Comparison of ENCODE assay signal across 8 mouse cellular contexts in genomic region chr9:122225309-122225708, GRCm38 (mm10).
DNase-seq lines count a peak whose midpoint lies in the region; ATAC-seq and TF ChIP-seq lines count a peak whose summit lies in the region.

No protein-coding gene starts in this region.

- peak; percentile 26 to 38 for DNase-seq in heart, adult 9 months (ENCODE audit: low spot score in 2 of 2)
- no peak for DNase-seq in heart, postnatal 25 days (ENCODE audit: low spot score)
- peak; percentile 58 for DNase-seq in CH12.LX (ENCODE audit: extremely low read depth)
- peak; percentile 68 to 88 for DNase-seq in cerebellum, postnatal 10 days
- DNase-seq in kidney, postnatal 36 days = peak; percentile 24 to 50
- no peak for DNase-seq in ovary, postnatal 10 days (ENCODE audit: low spot score)

- no peak overlapping the region for H3K9ac ChIP-seq in CH12.LX (ENCODE audit: insufficient read depth, low read depth)
- H3K9ac ChIP-seq in heart, embryonic 16.5 days (ENCODE audit: low read length) = no peak overlapping the region

- in situ Hi-C loops in CH12.LX (cut with MboI; ENCODE audit: low pct_ligation_motif_present, low pct_unique_long_range_greater_than_20kb, low sequenced_read_pairs) = no loop called here

- peaks cover 0 to 16% of the 10 kb centered on the region in 2 experiments; a peak in 2 of 4 replicates for H3K4me1 ChIP-seq in CH12.LX (ENCODE audit: control insufficient read depth in 1 of 2, insufficient read depth in 2 of 2)
- no peaks in the 10 kb centered on the region for H3K4me1 ChIP-seq in heart, embryonic 16.5 days (ENCODE audit: control insufficient read depth, insufficient read depth, low read length)
- H3K4me1 ChIP-seq in olfactory bulb, adult 2 months (ENCODE audit: control insufficient read depth, insufficient read depth, low read length) = peaks cover 9% of the 10 kb centered on the region; the same call in 1 of the 2 replicates

- WGBS in heart, embryonic 16.5 days = 52% methylated on average over 7 of the region's 7 CpGs
- WGBS in olfactory bulb, adult 2 months = 57% methylated on average over 7 of the region's 7 CpGs

- no peak overlapping the region for H3K4me3 ChIP-seq in CH12.LX (replicated peaks in 1 of 3; ENCODE audit: low read depth in 2 of 3, low read length in 2 of 3, poor library complexity in 1 of 3)
- H3K4me3 ChIP-seq in heart, embryonic 16.5 days (ENCODE audit: low read length) = no peak overlapping the region
- no peak overlapping the region for H3K4me3 ChIP-seq in olfactory bulb, adult 2 months (ENCODE audit: insufficient read depth, low read depth, low read length)

- intact Hi-C loops in heart, postnatal 25 days (cut with DNase I) = no loop called here

- ATAC-seq in heart, embryonic 16.5 days (replicated peaks; ENCODE audit: extremely low read depth, insufficient read depth, low FRiP score) = 0 out of 2 replicates have a peak, but pooled peaks have one; percentile 10

- no peak for TF ChIP-seq EP300 in CH12.LX (IDR thresholded peaks at IDR 0.05; ENCODE audit: low read length)

- H3K36me3 ChIP-seq in CH12.LX (replicated peaks in 1 of 2; ENCODE audit: control insufficient read depth in 1 of 2, insufficient read depth in 1 of 2, low read length in 1 of 2) = peaks cover 4 to 5% of the 10 kb centered on the region in 2 experiments
- H3K36me3 ChIP-seq in heart, embryonic 16.5 days (ENCODE audit: control insufficient read depth, insufficient read depth) = no peaks in the 10 kb centered on the region

- peak; percentile 70 to 74 for TF ChIP-seq CTCF in CH12.LX (conservative IDR thresholded peaks at IDR 0.05 in 1 of 2, IDR thresholded peaks at IDR 0.05 in 1 of 2; ENCODE audit: low read depth in 2 of 2, low read length in 2 of 2)
- TF ChIP-seq CTCF in olfactory bulb, adult 2 months (IDR thresholded peaks at IDR 0.05; ENCODE audit: insufficient read depth, low read depth, low read length) = peak; percentile 22; the same call in 1 of the 2 replicates

- no peaks in the 10 kb centered on the region for H3K27me3 ChIP-seq in CH12.LX (replicated peaks)
- no peaks in the 10 kb centered on the region for H3K27me3 ChIP-seq in heart, embryonic 16.5 days (ENCODE audit: control insufficient read depth, insufficient read depth, low read length)

- dilution Hi-C loops in CH12.LX (cut with MboI; ENCODE audit: extremely low pct_ligation_motif_present, extremely low pct_unique_long_range_greater_than_20kb, low sequenced_read_pairs) = no loop called here

- no peak overlapping the region for H3K27ac ChIP-seq in CH12.LX (ENCODE audit: insufficient read depth, low read depth)
- H3K27ac ChIP-seq in heart, embryonic 16.5 days (ENCODE audit: low read length) = no peak overlapping the region
- no peak overlapping the region for H3K27ac ChIP-seq in olfactory bulb, adult 2 months (ENCODE audit: insufficient read depth, low read depth, low read length)

- TF ChIP-seq RAD21 in CH12.LX (IDR thresholded peaks at IDR 0.05; ENCODE audit: low read depth, low read length) = peak; percentile 50

- no peak for TF ChIP-seq POLR2A in CH12.LX (IDR thresholded peaks at IDR 0.05; ENCODE audit: low read depth, low read length)
- no peak for TF ChIP-seq POLR2A in olfactory bulb, adult 2 months (IDR thresholded peaks at IDR 0.05; ENCODE audit: insufficient read depth, low read depth, low read length)

- no peak overlapping the region for H3K4me2 ChIP-seq in CH12.LX (ENCODE audit: insufficient read depth, low read depth, poor library complexity, severe bottlenecking)
- H3K4me2 ChIP-seq in heart, embryonic 16.5 days (ENCODE audit: low read depth, low read length) = no peak overlapping the region

- no peaks in the 10 kb centered on the region for H3K79me2 ChIP-seq in CH12.LX (replicated peaks; ENCODE audit: control insufficient read depth, extremely low read depth, insufficient read depth, poor library complexity, severe bottlenecking)

- H3K9me3 ChIP-seq in CH12.LX (replicated peaks; ENCODE audit: low read length) = no peaks in the 10 kb centered on the region
- H3K9me3 ChIP-seq in heart, embryonic 16.5 days (replicated peaks; ENCODE audit: control insufficient read depth, low read length) = no peaks in the 10 kb centered on the region

TF ChIP-seq in CH12.LX, 34 proteins besides CTCF, POLR2A, EP300 and RAD21:
- TF ChIP-seq ZMIZ1 (IDR thresholded peaks at IDR 0.05; ENCODE audit: low read depth, low read length) = no peak
- TF ChIP-seq MXI1 (IDR thresholded peaks at IDR 0.05; ENCODE audit: low read depth, low read length) = no peak
- no peak for TF ChIP-seq TCF12 (IDR thresholded peaks at IDR 0.05; ENCODE audit: low read depth, low read length)
- TF ChIP-seq GABPA (IDR thresholded peaks at IDR 0.05; ENCODE audit: insufficient replicate concordance, low read depth, low read length) = no peak
- peak; percentile 66 for TF ChIP-seq SMC3 (IDR thresholded peaks at IDR 0.05; ENCODE audit: low read depth, low read length)
- TF ChIP-seq CHD1 (IDR thresholded peaks at IDR 0.05; ENCODE audit: low read depth, low read length) = no peak

Comparison
In these comparisons a context has a peak if more than half of its experiments do, and no peak if none do; other contexts are left out.
1. DNase-seq: peak in heart, adult 9 months (2 of 2), CH12.LX (single experiment), cerebellum, postnatal 10 days (2 of 2) and kidney, postnatal 36 days (2 of 2); none in heart, postnatal 25 days (single experiment) and ovary, postnatal 10 days (single experiment).